Mouse (Mus musculus): Measurements from ENCODE around the gene Defb45.

DNA sequence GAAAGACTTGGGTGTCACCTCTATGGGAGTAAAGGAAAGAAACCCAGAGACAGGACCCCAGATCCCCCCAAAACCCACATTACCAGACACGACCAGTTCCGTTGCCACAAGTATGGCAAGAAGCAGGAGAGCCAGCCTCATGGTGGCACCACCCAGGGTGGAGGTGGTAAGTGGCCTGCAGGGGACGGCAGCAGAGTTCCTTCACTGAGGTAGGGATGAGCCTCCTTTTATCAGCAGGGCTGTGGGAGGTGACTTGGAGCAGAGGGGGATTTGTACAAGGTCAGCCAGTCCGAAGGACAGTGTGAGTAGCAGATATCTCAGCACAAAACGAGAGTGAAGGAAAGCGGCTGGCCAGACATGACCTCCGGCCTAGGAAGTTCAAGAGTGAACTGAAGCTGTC, 19.1 kb downstream of the Defb45 start, which contains the start of gene Defb19:
- TF ChIP-seq USF1 (IDR thresholded peaks at IDR 0.05; ENCODE audit: low read depth) (no peak), CTCF (IDR thresholded peaks at IDR 0.05; ENCODE audit: control insufficient read depth, insufficient read depth, insufficient read length) (no peak), MYOG (IDR thresholded peaks at IDR 0.05; ENCODE audit: control insufficient read depth, extremely low read depth, insufficient read length) (no peak)

All from C2C12 (cell line).